Mouse (Mus musculus) heart, embryonic 15.5 days (tissue): ENCODE measurements at regions not wholly inside any gene's neighbourhood (a gene's known extent, or its start where the extent isn't known, plus 50 kb on each side); places are given as distances from the start of the nearest gene placed in this dataset.
A peak's percentile ranks its signal among the peaks of the same experiment; 100 is the strongest.

Experiments used
- ATAC-seq: fragments of 200-750 bp; cut with Nextera tagmentation; replicated peaks from 2 replicates; pipeline ENCODE4 v1.8.0; 2017; ENCODE audit warnings: low read depth, moderate TSS enrichment; ENCODE audit not compliant: insufficient number of reproducible peaks, insufficient read depth, low FRiP score
- H3K27ac ChIP-seq: fragments of 300-500 bp; sonication (generic); 2 replicates; pipeline ENCODE4 v1.5.1; 2015; ENCODE audit warnings: mild to moderate bottlenecking, inconsistent platforms
- H3K27me3 ChIP-seq: fragments of 300-500 bp; sonication (generic); 2 replicates; pipeline ENCODE4 v1.6.1; 2015; ENCODE audit warnings: inconsistent platforms
- H3K36me3 ChIP-seq: fragments of 300-500 bp; sonication (generic); 2 replicates; pipeline ENCODE4 v1.6.1; 2015; ENCODE audit warnings: mild to moderate bottlenecking, inconsistent platforms
- H3K4me1 ChIP-seq: fragments of 300-500 bp; sonication (generic); replicated peaks from 2 replicates; pipeline ENCODE4 v1.6.1; 2015; ENCODE audit warnings: inconsistent platforms
- H3K4me2 ChIP-seq: fragments of 300-500 bp; sonication (generic); 2 replicates; pipeline ENCODE4 v1.6.1; 2015; ENCODE audit warnings: inconsistent platforms, mild to moderate bottlenecking, moderate library complexity
- H3K4me3 ChIP-seq: fragments of 300-500 bp; sonication (generic); 2 replicates; pipeline ENCODE4 v1.5.1; 2015; ENCODE audit warnings: mild to moderate bottlenecking, inconsistent platforms
- H3K9ac ChIP-seq: fragments of 300-500 bp; sonication (generic); 2 replicates; pipeline ENCODE4 v1.6.1; 2015; ENCODE audit warnings: mild to moderate bottlenecking, inconsistent platforms
- H3K9me3 ChIP-seq: fragments of 300-500 bp; sonication (generic); replicated peaks from 2 replicates; pipeline ENCODE4 v1.6.1; 2016; ENCODE audit warnings: inconsistent platforms
- WGBS: fragments of 180-500 bp; shearing (Covaris S2); methylation state at CpG from one replicate; pipeline ENCODE4 v1.1.7; 2015; ENCODE audit warnings: mixed read lengths; 5-methylcytosine and 5-hydroxymethylcytosine counted together

- no peaks in the 10 kb centered on the region for H3K9me3 ChIP-seq
- no peaks in the 10 kb centered on the region for H3K27me3 ChIP-seq
- H3K4me2 ChIP-seq = no peak overlapping the region
- H3K4me1 ChIP-seq = no peaks in the 10 kb centered on the region
- WGBS = 36% methylated on average over 6 of the region's 6 CpGs
- H3K36me3 ChIP-seq = no peaks in the 10 kb centered on the region
- no peak overlapping the region for H3K9ac ChIP-seq
- ATAC-seq = no peak
- no peak overlapping the region for H3K4me3 ChIP-seq
- H3K27ac ChIP-seq = no peak overlapping the region
Measured at GRCm38 (mm10) chr10:119146342-119146741, 93.5 kb downstream of the Cand1 start.

GRCm38 (mm10) chr10:119142866-119143265, 97.0 kb downstream of the Cand1 start:
- 91% methylated on average over 6 of the region's 6 CpGs for WGBS
- no peak for ATAC-seq
- Histone ChIP-seq H3K9me3 (no peaks in the 10 kb centered on the region), H3K27ac (no peak overlapping the region), H3K27me3 (no peaks in the 10 kb centered on the region), H3K4me3 (no peak overlapping the region), H3K36me3 (no peaks in the 10 kb centered on the region), H3K9ac (no peak overlapping the region), H3K4me2 (no peak overlapping the region), H3K4me1 (no peaks in the 10 kb centered on the region)

GRCm38 (mm10) chr10:119142307-119142706, 97.5 kb downstream of the Cand1 start:
- Histone ChIP-seq H3K9ac (no peak overlapping the region), H3K4me1 (no peaks in the 10 kb centered on the region), H3K4me3 (no peak overlapping the region), H3K36me3 (no peaks in the 10 kb centered on the region), H3K9me3 (no peaks in the 10 kb centered on the region), H3K27ac (no peak overlapping the region), H3K27me3 (no peaks in the 10 kb centered on the region), H3K4me2 (no peak overlapping the region)
- ATAC-seq = no peak
- WGBS = 58% methylated on average over 5 of the region's 5 CpGs

- Histone ChIP-seq H3K4me1 (peaks cover 7% of the 10 kb centered on the region), H3K4me3 (no peak overlapping the region), H3K27ac (no peak overlapping the region), H3K9ac (no peak overlapping the region), H3K4me2 (no peak overlapping the region), H3K36me3 (no peaks in the 10 kb centered on the region), H3K27me3 (no peaks in the 10 kb centered on the region), H3K9me3 (no peaks in the 10 kb centered on the region)
- 64% methylated on average over 6 of the region's 6 CpGs for WGBS
- ATAC-seq = no peak
Measured at GRCm38 (mm10) chr10:119138237-119138636, 101.6 kb downstream of the Cand1 start.

- Histone ChIP-seq H3K4me1 (peaks cover 7% of the 10 kb centered on the region), H3K9me3 (no peaks in the 10 kb centered on the region), H3K27me3 (no peaks in the 10 kb centered on the region), H3K27ac (no peak overlapping the region), H3K36me3 (no peaks in the 10 kb centered on the region), H3K4me2 (peak overlapping the region; percentile 34; the same call in 1 of the 2 replicates), H3K9ac (no peak overlapping the region), H3K4me3 (no peak overlapping the region)
- no peak for ATAC-seq
- 42% methylated on average over 11 of the region's 11 CpGs for WGBS
Measured at GRCm38 (mm10) chr10:119135489-119135924, 104.3 kb downstream of the Cand1 start.

- Histone ChIP-seq H3K36me3 (no peaks in the 10 kb centered on the region), H3K4me2 (peak overlapping the region; percentile 34; the same call in 1 of the 2 replicates), H3K27ac (no peak overlapping the region), H3K4me3 (no peak overlapping the region), H3K9ac (no peak overlapping the region), H3K27me3 (no peaks in the 10 kb centered on the region), H3K9me3 (no peaks in the 10 kb centered on the region), H3K4me1 (peaks cover 7% of the 10 kb centered on the region)
- 0 out of 2 replicates have a peak, but pooled peaks have one; percentile 31 for ATAC-seq
- WGBS = 28% methylated on average over 10 of the region's 10 CpGs
Measured at GRCm38 (mm10) chr10:119134797-119135488, 104.9 kb downstream of the Cand1 start.

- Histone ChIP-seq H3K9me3 (no peaks in the 10 kb centered on the region), H3K36me3 (no peaks in the 10 kb centered on the region), H3K4me3 (no peak overlapping the region), H3K4me2 (peak overlapping the region; percentile 24), H3K9ac (no peak overlapping the region), H3K4me1 (peaks cover 7% of the 10 kb centered on the region), H3K27me3 (no peaks in the 10 kb centered on the region), H3K27ac (no peak overlapping the region)
- no peak for ATAC-seq
- 39% methylated on average over 16 of the region's 16 CpGs for WGBS
Measured at GRCm38 (mm10) chr10:119131977-119132376, 107.9 kb downstream of the Cand1 start.

GRCm38 (mm10) chr10:119130676-119131075, 109.2 kb downstream of the Cand1 start:
- H3K36me3 ChIP-seq = no peaks in the 10 kb centered on the region
- H3K27me3 ChIP-seq = no peaks in the 10 kb centered on the region
- no peak overlapping the region for H3K9ac ChIP-seq
- WGBS = 79% methylated on average over 6 of the region's 6 CpGs
- no peak overlapping the region for H3K27ac ChIP-seq
- no peaks in the 10 kb centered on the region for H3K9me3 ChIP-seq
- no peak for ATAC-seq
- H3K4me3 ChIP-seq = no peak overlapping the region
- no peak overlapping the region for H3K4me2 ChIP-seq
- peaks cover 7% of the 10 kb centered on the region for H3K4me1 ChIP-seq

- 91% methylated on average over 3 of the region's 3 CpGs for WGBS
- H3K27me3 ChIP-seq = no peaks in the 10 kb centered on the region
- no peak for ATAC-seq
- H3K4me3 ChIP-seq = no peak overlapping the region
- H3K4me1 ChIP-seq = no peaks in the 10 kb centered on the region
- no peak overlapping the region for H3K4me2 ChIP-seq
- no peak overlapping the region for H3K27ac ChIP-seq
- H3K36me3 ChIP-seq = no peaks in the 10 kb centered on the region
- H3K9me3 ChIP-seq = no peaks in the 10 kb centered on the region
- H3K9ac ChIP-seq = no peak overlapping the region
Measured at GRCm38 (mm10) chr10:119128035-119128434, 111.8 kb downstream of the Cand1 start.

- Histone ChIP-seq H3K9me3 (no peaks in the 10 kb centered on the region), H3K4me1 (no peaks in the 10 kb centered on the region), H3K27me3 (no peaks in the 10 kb centered on the region), H3K4me2 (no peak overlapping the region), H3K27ac (no peak overlapping the region), H3K9ac (no peak overlapping the region), H3K36me3 (no peaks in the 10 kb centered on the region), H3K4me3 (no peak overlapping the region)
- 81% methylated on average over 5 of the region's 5 CpGs for WGBS
- ATAC-seq = no peak
Measured at GRCm38 (mm10) chr10:119123517-119123916, 116.3 kb downstream of the Cand1 start.

GRCm38 (mm10) chr10:119122347-119122746, 117.5 kb downstream of the Cand1 start:
- no peaks in the 10 kb centered on the region for H3K36me3 ChIP-seq
- no peak overlapping the region for H3K4me3 ChIP-seq
- H3K9me3 ChIP-seq = no peaks in the 10 kb centered on the region
- no peaks in the 10 kb centered on the region for H3K27me3 ChIP-seq
- H3K9ac ChIP-seq = no peak overlapping the region
- WGBS = 89% methylated on average over 8 of the region's 8 CpGs
- no peak overlapping the region for H3K27ac ChIP-seq
- no peaks in the 10 kb centered on the region for H3K4me1 ChIP-seq
- ATAC-seq = no peak
- H3K4me2 ChIP-seq = no peak overlapping the region

- no peak overlapping the region for H3K4me2 ChIP-seq
- no peaks in the 10 kb centered on the region for H3K27me3 ChIP-seq
- no peak for ATAC-seq
- H3K36me3 ChIP-seq = no peaks in the 10 kb centered on the region
- H3K27ac ChIP-seq = no peak overlapping the region
- H3K4me1 ChIP-seq = no peaks in the 10 kb centered on the region
- H3K4me3 ChIP-seq = no peak overlapping the region
- 73% methylated on average over 6 of the region's 6 CpGs for WGBS
- no peak overlapping the region for H3K9ac ChIP-seq
- no peaks in the 10 kb centered on the region for H3K9me3 ChIP-seq
Measured at GRCm38 (mm10) chr10:119121575-119121974, 118.3 kb downstream of the Cand1 start.
